Mouse (Mus musculus) heart, embryonic 11.5 days (tissue): ENCODE results near the gene Col4a2. TPM values are rescaled to one million over a fixed set of nuclear protein-coding genes. Genes with fewer than 3 reads are reported as not detected.

Source experiments
- ATAC-seq: fragments of 200-750 bp; cut with Nextera tagmentation; replicated peaks from 2 replicates; pipeline ENCODE4 v1.8.0; 2017; ENCODE audit warnings: moderate library complexity; ENCODE audit not compliant: insufficient number of reproducible peaks, low FRiP score, low TSS enrichment
- H3K27ac ChIP-seq: fragments of 300-500 bp; sonication (generic); 2 replicates; pipeline ENCODE4 v1.5.1; 2014; ENCODE audit warnings: mild to moderate bottlenecking, low read depth, low read length
- H3K27me3 ChIP-seq: fragments of 300-500 bp; sonication (generic); 2 replicates; pipeline ENCODE4 v1.6.1; 2014; ENCODE audit warnings: mild to moderate bottlenecking, low read length, mixed read lengths; ENCODE audit not compliant: control insufficient read depth, insufficient read depth
- H3K36me3 ChIP-seq: fragments of 300-500 bp; sonication (generic); 2 replicates; pipeline ENCODE4 v1.6.1; 2014; ENCODE audit warnings: mild to moderate bottlenecking, low read length, moderate library complexity, mixed read lengths; ENCODE audit not compliant: control insufficient read depth, insufficient read depth
- H3K4me1 ChIP-seq: fragments of 300-500 bp; sonication (generic); 2 replicates; pipeline ENCODE4 v1.6.1; 2014; ENCODE audit warnings: low read length; ENCODE audit not compliant: control insufficient read depth, insufficient read depth
- H3K4me2 ChIP-seq: fragments of 300-500 bp; sonication (generic); 2 replicates; pipeline ENCODE4 v1.6.1; 2014; ENCODE audit warnings: mild to moderate bottlenecking, moderate library complexity
- H3K4me3 ChIP-seq: fragments of 300-500 bp; sonication (generic); 2 replicates; pipeline ENCODE4 v1.5.1; 2014; ENCODE audit warnings: low read depth, low read length
- H3K9ac ChIP-seq: fragments of 300-500 bp; sonication (generic); 2 replicates; pipeline ENCODE4 v1.6.1; 2014; ENCODE audit warnings: mild to moderate bottlenecking, low read depth, low read length, moderate library complexity
- H3K9me3 ChIP-seq: fragments of 300-500 bp; sonication (generic); replicated peaks from 2 replicates; pipeline ENCODE4 v1.6.1; 2016; ENCODE audit warnings: low read length; ENCODE audit not compliant: control insufficient read depth
- WGBS: fragments of 180-500 bp; shearing (Covaris S2); extraction: QIAGEN DNeasy Blood & Tissue Kit; methylation state at CpG from one replicate; pipeline ENCODE4 v1.1.7; 2014; ENCODE audit not compliant: insufficient replicate concordance; 5-methylcytosine and 5-hydroxymethylcytosine counted together
- polyA plus RNA-seq: library from polyadenylated mRNA; unstranded; fragments of >200 nt; fragmentation: Nextera tagmentation; extraction: Ambion mirVana; gene quantifications from 2 replicates; pipeline ENCODE4 v1.2.1, GENCODE M21; 2014

Gene Col4a2
- polyA plus RNA-seq, 1 experiment from 2014 or later = 40.6 TPM

DNA sequence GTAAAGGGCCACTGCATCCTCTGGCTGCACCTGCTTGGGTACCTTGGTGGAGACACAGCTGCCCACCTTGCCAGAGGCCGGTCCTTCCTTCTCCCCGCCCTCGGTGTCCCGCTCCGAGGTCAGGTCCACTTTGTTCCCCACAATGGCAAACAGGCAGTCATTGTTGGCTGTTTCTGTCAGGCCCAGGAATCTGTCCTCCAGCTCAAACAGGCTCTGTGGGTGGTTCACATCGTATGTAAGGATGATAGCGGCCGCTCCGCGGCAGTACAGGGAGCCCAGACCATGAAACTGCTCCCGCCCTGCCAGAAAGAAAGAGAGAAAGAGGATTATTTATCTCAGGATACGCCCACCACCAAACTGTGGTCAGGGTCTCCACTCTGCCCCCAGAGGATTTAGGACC lies 141.6 kb downstream of the Col4a2 start:
- no peak overlapping the region for H3K4me3 ChIP-seq
- H3K27me3 ChIP-seq = no peaks in the 10 kb centered on the region
- ATAC-seq = no peak
- H3K4me2 ChIP-seq = no peak overlapping the region
- H3K36me3 ChIP-seq = no peaks in the 10 kb centered on the region
- peaks cover 32% of the 10 kb centered on the region for H3K4me1 ChIP-seq
- WGBS = 74% methylated on average over 12 of the region's 12 CpGs
- H3K9me3 ChIP-seq = no peaks in the 10 kb centered on the region
- no peak overlapping the region for H3K27ac ChIP-seq
- no peak overlapping the region for H3K9ac ChIP-seq

DNA sequence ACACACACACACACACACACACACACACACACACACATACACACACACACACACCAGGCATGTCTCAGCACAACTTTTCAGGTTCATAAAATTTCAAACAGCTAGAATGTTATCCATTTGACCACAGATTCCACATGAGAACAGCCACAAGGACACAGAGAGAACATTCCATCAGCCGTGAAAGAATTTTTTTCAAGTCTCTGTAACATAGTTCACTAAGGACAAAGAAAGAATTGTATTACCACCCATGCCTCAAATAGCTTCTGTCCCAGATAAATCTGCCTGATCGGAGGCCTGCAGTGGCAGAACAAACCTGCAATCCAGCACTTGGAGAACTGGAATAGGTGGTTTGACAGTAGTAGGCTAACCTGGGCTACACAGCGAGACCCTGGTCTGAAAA lies 144.7 kb downstream of the Col4a2 start:
- Histone ChIP-seq H3K4me3 (no peak overlapping the region), H3K27me3 (no peaks in the 10 kb centered on the region), H3K4me2 (no peak overlapping the region), H3K4me1 (peaks cover 36% of the 10 kb centered on the region), H3K9ac (no peak overlapping the region), H3K36me3 (no peaks in the 10 kb centered on the region), H3K27ac (no peak overlapping the region; the same call in 1 of the 2 replicates), H3K9me3 (no peaks in the 10 kb centered on the region)
- ATAC-seq = no peak
- WGBS = 61% methylated on average over 3 of the region's 3 CpGs

DNA sequence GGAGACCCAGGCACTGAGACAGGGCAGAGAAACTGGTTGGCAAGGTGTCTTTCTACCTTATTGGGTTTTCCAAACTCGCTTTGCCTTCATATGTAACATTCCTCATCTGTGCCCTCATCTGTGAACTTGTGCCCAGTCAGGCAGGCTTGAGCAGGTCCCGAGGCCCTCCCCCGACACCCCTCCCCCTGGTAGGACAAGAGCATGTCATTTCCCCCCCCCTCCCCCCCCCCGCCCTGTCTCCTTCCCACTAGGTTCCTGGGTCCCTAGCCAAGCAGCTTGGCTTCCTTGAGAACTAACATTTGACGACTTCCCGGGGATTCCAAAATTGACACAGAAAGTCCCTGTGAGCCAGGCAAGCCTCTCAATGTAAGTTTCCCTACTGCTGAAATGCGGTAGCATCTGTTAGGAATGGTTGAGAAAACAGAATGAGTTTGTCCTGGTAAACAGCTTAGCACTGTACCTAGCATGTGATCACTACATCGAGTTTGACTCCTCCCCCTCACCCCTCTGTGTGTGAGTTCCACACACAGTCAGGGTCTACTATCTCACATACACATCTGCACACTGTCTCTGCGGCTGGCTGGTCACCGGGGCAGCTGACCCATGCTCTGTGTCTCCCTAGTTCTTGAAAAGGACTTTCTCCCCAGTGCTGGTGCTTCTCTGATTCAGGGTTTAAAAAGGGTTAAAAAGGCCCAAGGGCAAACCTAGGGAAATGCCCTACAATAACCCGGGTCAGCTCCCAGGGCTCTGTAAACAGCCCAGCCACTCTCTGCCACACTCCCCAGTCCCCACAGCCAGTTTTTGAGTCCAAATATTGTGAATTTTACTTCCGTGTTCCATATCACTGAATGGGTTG lies 145.6 kb downstream of the Col4a2 start:
- Histone ChIP-seq H3K27ac (no peak overlapping the region), H3K36me3 (no peaks in the 10 kb centered on the region), H3K9me3 (no peaks in the 10 kb centered on the region), H3K4me1 (peaks cover 36% of the 10 kb centered on the region), H3K27me3 (no peaks in the 10 kb centered on the region), H3K9ac (no peak overlapping the region), H3K4me2 (no peak overlapping the region), H3K4me3 (no peak overlapping the region)
- ATAC-seq = no peak
- WGBS = 40% methylated on average over 11 of the region's 12 CpGs

DNA sequence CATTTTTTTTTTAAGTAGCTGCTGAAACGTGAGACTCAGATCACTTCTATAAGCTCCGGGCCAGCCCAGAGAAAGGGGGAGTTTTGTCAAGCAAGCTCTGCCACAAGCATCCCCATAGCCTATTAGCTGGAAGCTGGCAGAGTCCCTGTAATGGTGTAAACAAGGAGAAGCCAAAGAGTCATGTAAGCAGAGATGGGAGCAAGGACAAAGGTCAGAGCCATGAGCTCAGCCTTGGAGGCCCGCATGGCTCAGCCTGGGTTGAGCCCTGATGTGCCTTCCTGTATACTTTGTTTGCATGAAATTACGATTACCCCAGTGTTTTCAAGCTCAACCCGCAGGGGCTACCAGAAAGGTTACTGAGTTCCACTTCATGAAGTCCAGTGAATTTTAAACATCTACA lies 146.4 kb downstream of the Col4a2 start:
- H3K4me2 ChIP-seq = no peak overlapping the region
- no peaks in the 10 kb centered on the region for H3K27me3 ChIP-seq
- H3K27ac ChIP-seq = peak overlapping the region; percentile 29; the same call in 1 of the 2 replicates
- H3K4me1 ChIP-seq = peaks cover 39% of the 10 kb centered on the region
- no peaks in the 10 kb centered on the region for H3K36me3 ChIP-seq
- no peak for ATAC-seq
- H3K9ac ChIP-seq = no peak overlapping the region
- H3K4me3 ChIP-seq = no peak overlapping the region
- H3K9me3 ChIP-seq = no peaks in the 10 kb centered on the region
- 57% methylated on average over 5 of the region's 5 CpGs for WGBS

DNA sequence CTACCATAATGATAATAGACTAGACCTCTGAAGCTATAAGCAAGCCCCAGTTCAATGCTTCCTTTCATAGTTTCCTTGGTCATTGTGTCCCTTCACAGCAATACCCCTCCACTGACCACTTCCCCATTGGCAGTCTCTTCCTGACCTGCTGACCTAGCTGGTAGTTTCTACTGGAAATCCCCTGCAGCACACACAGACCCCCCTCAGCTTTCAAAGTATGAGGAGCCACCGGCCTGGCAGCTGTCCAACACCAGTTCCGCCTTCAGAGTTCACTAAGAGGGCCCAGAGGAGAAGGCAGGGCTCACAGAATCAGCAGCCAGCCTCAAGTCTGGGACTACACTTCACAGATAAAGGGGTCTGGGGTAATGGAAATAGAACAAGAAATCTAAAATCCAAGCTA lies 148.3 kb downstream of the Col4a2 start:
- Histone ChIP-seq H3K4me1 (peaks cover 42% of the 10 kb centered on the region), H3K9me3 (no peaks in the 10 kb centered on the region), H3K4me2 (no peak overlapping the region), H3K4me3 (no peak overlapping the region), H3K27ac (peak overlapping the region; percentile 57; the same call in 1 of the 2 replicates), H3K27me3 (no peaks in the 10 kb centered on the region), H3K36me3 (no peaks in the 10 kb centered on the region), H3K9ac (no peak overlapping the region)
- 26% methylated on average over 2 of the region's 2 CpGs for WGBS
- no peak for ATAC-seq

DNA sequence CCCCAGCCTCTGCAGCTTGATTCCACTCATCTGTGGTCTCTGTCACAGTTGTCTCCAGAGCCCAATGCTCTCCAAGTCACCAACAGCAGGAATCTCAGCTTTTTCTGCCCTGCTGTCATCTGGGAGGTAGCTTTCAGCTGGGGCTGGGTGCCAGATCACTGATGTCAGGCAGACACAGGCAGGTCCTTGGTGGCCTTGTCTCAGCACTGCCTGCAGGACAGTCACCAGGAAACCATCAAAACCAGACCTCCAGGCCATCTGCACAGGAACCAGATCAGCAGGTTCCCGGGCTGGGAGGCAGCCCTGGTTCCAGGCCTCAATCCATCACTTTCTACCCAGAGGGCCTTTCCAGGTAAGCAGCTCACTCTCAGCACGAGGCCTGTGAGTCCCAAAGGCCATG lies 149.2 kb downstream of the Col4a2 start:
- Histone ChIP-seq H3K27me3 (no peaks in the 10 kb centered on the region), H3K4me2 (no peak overlapping the region), H3K4me1 (peaks cover 42% of the 10 kb centered on the region), H3K9ac (no peak overlapping the region), H3K4me3 (no peak overlapping the region), H3K27ac (peak overlapping the region; percentile 57), H3K9me3 (no peaks in the 10 kb centered on the region), H3K36me3 (no peaks in the 10 kb centered on the region)
- no peak for ATAC-seq
- WGBS = 44% methylated on average over 2 of the region's 2 CpGs

DNA sequence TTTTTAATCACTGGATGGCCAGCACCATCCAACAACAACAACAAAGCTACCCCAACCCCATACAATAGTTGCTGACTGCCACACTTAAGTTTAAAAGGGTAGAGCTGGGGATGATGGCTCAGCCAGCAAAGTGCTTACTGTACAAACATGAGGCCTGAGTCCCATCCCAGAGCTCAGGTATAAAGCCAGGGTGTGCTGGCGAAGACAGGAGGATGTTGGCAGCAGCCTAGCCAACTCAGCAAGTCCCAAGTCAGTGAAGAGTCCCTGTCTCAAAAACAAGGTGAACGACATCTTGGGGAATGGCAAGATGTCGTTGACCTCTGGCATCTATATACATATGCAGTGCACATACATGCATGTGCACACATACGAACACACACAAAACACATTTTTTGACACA lies 150.0 kb downstream of the Col4a2 start:
- Histone ChIP-seq H3K4me1 (peaks cover 38% of the 10 kb centered on the region), H3K36me3 (no peaks in the 10 kb centered on the region), H3K9ac (no peak overlapping the region), H3K27me3 (no peaks in the 10 kb centered on the region), H3K9me3 (no peaks in the 10 kb centered on the region), H3K4me3 (no peak overlapping the region), H3K4me2 (no peak overlapping the region), H3K27ac (no peak overlapping the region)
- no peak for ATAC-seq
- 84% methylated on average over 4 of the region's 4 CpGs for WGBS

DNA sequence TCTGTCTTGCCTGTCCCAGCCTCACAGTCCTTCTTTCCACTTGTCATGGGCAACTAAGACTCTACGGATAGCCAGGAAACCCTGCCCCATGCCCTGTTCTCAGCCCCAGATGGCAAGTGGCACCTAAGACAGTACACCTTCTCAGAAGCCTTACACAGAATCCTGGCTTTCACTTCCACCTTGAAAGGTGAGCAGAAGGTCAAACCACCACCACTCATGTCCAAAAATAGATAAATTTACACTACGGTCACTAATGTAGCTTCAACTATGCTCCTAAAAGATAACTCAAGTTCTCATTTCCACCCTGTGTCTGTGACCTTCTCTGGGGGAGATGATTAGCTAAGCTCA lies 150.9 kb downstream of the Col4a2 start:
- Histone ChIP-seq H3K4me1 (peaks cover 29% of the 10 kb centered on the region), H3K9ac (no peak overlapping the region), H3K27ac (0 out of 2 replicates have a peak overlapping the region, but pooled peaks have one; percentile 35), H3K4me2 (no peak overlapping the region), H3K36me3 (no peaks in the 10 kb centered on the region), H3K9me3 (no peaks in the 10 kb centered on the region), H3K4me3 (no peak overlapping the region), H3K27me3 (no peaks in the 10 kb centered on the region)
- WGBS = 60% methylated on average over 2 of the region's 2 CpGs
- no peak for ATAC-seq
